Mouse (Mus musculus): Measurements from ENCODE around the gene Nup153. TPM values are rescaled to one million over a fixed set of nuclear protein-coding genes. Genes with fewer than 3 reads are reported as not detected.

Gene Nup153
- total and polyA plus RNA-seq, 2 experiments = 25.0 to 28.8 TPM

DNA sequence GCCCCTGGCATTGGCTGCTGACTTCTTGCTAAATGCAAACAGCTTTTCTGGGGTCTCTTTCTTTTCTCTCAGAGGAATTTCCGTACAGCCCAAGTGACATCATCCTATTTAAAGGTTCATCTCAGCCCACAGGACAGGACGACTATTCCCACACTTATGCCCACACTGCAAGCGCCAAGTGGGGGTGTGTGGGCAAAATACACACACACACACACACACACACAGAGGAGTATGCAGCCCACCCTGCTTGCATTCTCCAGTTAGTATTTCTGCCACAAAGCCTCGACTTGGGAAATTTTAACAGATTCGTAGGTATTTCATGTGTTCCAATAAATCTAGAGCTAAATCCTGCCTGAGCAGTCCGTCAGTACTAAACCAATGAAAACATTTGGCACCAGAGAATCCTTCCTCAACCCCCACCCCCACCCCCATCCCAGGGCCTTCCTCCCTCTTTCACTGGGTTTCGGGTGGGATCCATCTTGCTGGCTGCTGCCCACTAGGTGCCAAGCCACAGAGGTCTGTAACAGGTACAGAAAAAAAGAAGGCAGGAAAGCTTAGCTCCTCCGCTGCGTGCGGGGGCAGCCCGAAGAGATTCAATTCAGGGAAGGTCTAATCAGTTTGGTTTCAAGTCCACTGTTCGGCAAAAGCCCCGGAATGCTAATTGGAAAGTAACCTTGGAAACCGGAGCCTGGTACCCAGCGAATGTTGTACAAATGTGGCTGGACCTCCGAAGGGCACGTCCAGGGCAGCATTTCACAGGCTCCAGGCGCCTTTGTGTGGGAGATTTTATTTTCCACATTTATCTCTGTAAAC is 94.2 kb downstream of the Nup153 start:
- no peak for DNase-seq (ENCODE audit: extremely low read depth, low read depth, low spot score)
- no peak for TF ChIP-seq CTCF (IDR thresholded peaks at IDR 0.05; ENCODE audit: low read depth, low read length)
- H3K9ac ChIP-seq (ENCODE audit: low read depth, low read length) = no peak overlapping the region
- H3K4me3 ChIP-seq (ENCODE audit: insufficient read depth, low read depth, low read length) = no peak overlapping the region
- WGBS = 82% methylated on average over 18 of the region's 18 CpGs
- no peaks in the 10 kb centered on the region for H3K79me2 ChIP-seq (ENCODE audit: control insufficient read depth, insufficient read depth, low read length)
- no peaks in the 10 kb centered on the region for H3K27me3 ChIP-seq (ENCODE audit: control insufficient read depth, insufficient read depth, low read length)
- peaks cover 3% of the 10 kb centered on the region; the same call in 1 of the 2 replicates for H3K4me1 ChIP-seq (ENCODE audit: control insufficient read depth, insufficient read depth, low read length)
- no peaks in the 10 kb centered on the region for H3K36me3 ChIP-seq (ENCODE audit: control insufficient read depth, insufficient read depth, low read length)
- H3K27ac ChIP-seq (replicated peaks; ENCODE audit: insufficient read depth, low read depth, low read length) = no peak overlapping the region

DNA sequence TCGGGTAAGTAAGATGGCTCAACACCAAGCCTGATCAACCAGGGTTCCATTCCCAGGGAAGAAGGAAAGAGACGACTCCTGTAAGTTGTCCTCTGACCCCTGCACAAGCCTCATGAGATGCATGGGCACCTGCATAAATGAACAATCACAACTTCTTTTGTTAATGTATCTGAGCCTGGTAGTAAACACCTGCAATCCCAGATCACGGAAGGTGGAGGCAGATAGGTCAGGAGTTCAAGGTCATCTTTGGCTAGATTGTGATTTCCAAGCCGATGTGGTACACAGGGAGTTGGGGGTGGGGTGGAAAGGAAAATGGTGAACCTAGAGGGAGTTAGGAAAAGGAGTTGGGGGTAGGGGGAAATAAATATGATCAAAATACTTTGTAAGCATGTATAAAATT is 94.9 kb downstream of the Nup153 start:
- Histone ChIP-seq H3K36me3 (ENCODE audit: control insufficient read depth, insufficient read depth, low read length) (no peaks in the 10 kb centered on the region), H3K9ac (ENCODE audit: low read depth, low read length) (no peak overlapping the region), H3K4me1 (ENCODE audit: control insufficient read depth, insufficient read depth, low read length) (peaks cover 3% of the 10 kb centered on the region; the same call in 1 of the 2 replicates), H3K4me3 (ENCODE audit: insufficient read depth, low read depth, low read length) (no peak overlapping the region), H3K27ac (replicated peaks; ENCODE audit: insufficient read depth, low read depth, low read length) (no peak overlapping the region), H3K79me2 (ENCODE audit: control insufficient read depth, insufficient read depth, low read length) (no peaks in the 10 kb centered on the region), H3K27me3 (ENCODE audit: control insufficient read depth, insufficient read depth, low read length) (no peaks in the 10 kb centered on the region)
- WGBS = 18% methylated on average over 4 of the region's 4 CpGs
- TF ChIP-seq POLR2A (IDR thresholded peaks at IDR 0.05; ENCODE audit: extremely low read depth, insufficient read depth, low read length) (no peak), CTCF (IDR thresholded peaks at IDR 0.05; ENCODE audit: low read depth, low read length) (no peak)
- peak; percentile 28 for DNase-seq (ENCODE audit: extremely low read depth, low read depth, low spot score)

Other genes with a start within 250 kb of the Nup153 start
- 0.09 and 0.13 TPM in 2 replicates for gene Cap2, start 226.1 kb downstream of the Nup153 start, total RNA-seq (2014; rRNA removed)
- 0.63 TPM in 1 of 2 replicates, not detected in the other for gene Cap2, start 226.1 kb downstream of the Nup153 start, polyA plus RNA-seq (2012; rRNA removed)
- gene Fam8a1, start 58.4 kb downstream of the Nup153 start, total RNA-seq (2014; rRNA removed) = 38.7 and 39.3 TPM in 2 replicates
- 16.5 and 19.2 TPM in 2 replicates for gene Fam8a1, start 58.4 kb downstream of the Nup153 start, polyA plus RNA-seq (2012; rRNA removed)
- 10.5 and 11.1 TPM in 2 replicates for gene Kif13a, start 201.9 kb upstream of the Nup153 start, total RNA-seq (2014; rRNA removed)
- gene Kif13a, start 201.9 kb upstream of the Nup153 start, polyA plus RNA-seq (2012; rRNA removed) = 6.6 TPM in 2 replicates

Data from liver, adult 2 months (tissue).